In genomic region chr6:127748793-127749192, GRCm38 (mm10) we compare ENCODE assay signal across 31 mouse cellular contexts. TPM values are rescaled to one million over a fixed set of nuclear protein-coding genes. Genes with fewer than 3 reads are reported as not detected.
"Had no signal": no experiment of that assay in that cellular context is flagged by ENCODE, and none has a peak within 500 bp of the region (broad histone marks: within the 10 kb centered on the region; RNA-seq: fewer than 3 reads in every experiment).

No protein-coding gene starts in this region.

- H3K36me3 ChIP-seq: heart, embryonic 13.5 days; heart, embryonic 15.5 days; hindbrain, embryonic 13.5 days; hindbrain, embryonic 15.5 days; kidney, embryonic 15.5 days; limb, embryonic 13.5 days; limb, embryonic 15.5 days; liver, embryonic 12.5 days had no signal

- H3K4me1 ChIP-seq: liver, embryonic 12.5 days had no signal

- H3K4me3 ChIP-seq: heart, adult 2 months; heart, embryonic 13.5 days; heart, embryonic 15.5 days; hindbrain, embryonic 13.5 days; hindbrain, embryonic 15.5 days; kidney, embryonic 15.5 days; limb, embryonic 13.5 days; limb, embryonic 15.5 days; liver, embryonic 12.5 days had no signal

- H3K9me3 ChIP-seq: heart, embryonic 13.5 days; heart, embryonic 15.5 days; hindbrain, embryonic 13.5 days; hindbrain, embryonic 15.5 days; kidney, embryonic 15.5 days; limb, embryonic 13.5 days; limb, embryonic 15.5 days; liver, embryonic 12.5 days had no signal

- H3K9ac ChIP-seq: heart, embryonic 13.5 days; heart, embryonic 15.5 days; hindbrain, embryonic 13.5 days; hindbrain, embryonic 15.5 days; kidney, embryonic 15.5 days; limb, embryonic 13.5 days; limb, embryonic 15.5 days; liver, embryonic 12.5 days; liver, embryonic 14.5 days had no signal

- H3K4me2 ChIP-seq: heart, embryonic 11.5 days; heart, embryonic 13.5 days; heart, embryonic 15.5 days; hindbrain, embryonic 13.5 days; hindbrain, embryonic 15.5 days; kidney, embryonic 15.5 days; limb, embryonic 13.5 days; limb, embryonic 15.5 days; liver, embryonic 12.5 days had no signal

- ATAC-seq: hindbrain, postnatal 0 days; intestine, embryonic 16.5 days; liver, embryonic 12.5 days had no signal

- H3K27me3 ChIP-seq: hindbrain, embryonic 13.5 days; hindbrain, embryonic 15.5 days; kidney, embryonic 15.5 days; limb, embryonic 13.5 days; limb, embryonic 15.5 days; liver, embryonic 12.5 days had no signal

- H3K27ac ChIP-seq: heart, adult 2 months; heart, embryonic 13.5 days; heart, embryonic 15.5 days; hindbrain, embryonic 13.5 days; hindbrain, embryonic 15.5 days; hindbrain, postnatal 0 days; kidney, embryonic 15.5 days; kidney, postnatal 0 days; limb, embryonic 13.5 days; limb, embryonic 15.5 days; liver, embryonic 12.5 days; liver, embryonic 14.5 days had no signal

- DNase-seq: gastrocnemius, postnatal 14 days; gastrocnemius, postnatal 36 days; heart, adult 11 months; heart, adult 2 months; heart, postnatal 14 days; heart, postnatal 36 days; kidney, adult 11 months; kidney, adult 2 months; kidney, adult 9 months; kidney, postnatal 14 days; kidney, postnatal 36 days; layer of hippocampus, adult 9-11 months; layer of hippocampus, postnatal 36 days had no signal

RNA-seq across cellular contexts. Expression of gene Prmt8, which starts 20.5 kb away (rescaled TPM):
- total RNA-seq: gastrocnemius, adult 18-20 months; gastrocnemius, adult 8-10 months; gastrocnemius, postnatal 14 days; gastrocnemius, postnatal 36 days; heart, adult 2 months; heart, postnatal 14 days; heart, postnatal 36 days; hematopoietic stem cell, adult 5-6 weeks; liver, adult 2 months had no signal
- polyA plus RNA-seq: heart, adult 2 months; heart, postnatal 0 days; intestine, embryonic 16.5 days; kidney, adult 2 months; kidney, postnatal 0 days; liver, adult 2 months; liver, embryonic 12.5 days had no signal
